Mouse (Mus musculus): ENCODE results near the gene Fam47c.

Gene Fam47c

DNA sequence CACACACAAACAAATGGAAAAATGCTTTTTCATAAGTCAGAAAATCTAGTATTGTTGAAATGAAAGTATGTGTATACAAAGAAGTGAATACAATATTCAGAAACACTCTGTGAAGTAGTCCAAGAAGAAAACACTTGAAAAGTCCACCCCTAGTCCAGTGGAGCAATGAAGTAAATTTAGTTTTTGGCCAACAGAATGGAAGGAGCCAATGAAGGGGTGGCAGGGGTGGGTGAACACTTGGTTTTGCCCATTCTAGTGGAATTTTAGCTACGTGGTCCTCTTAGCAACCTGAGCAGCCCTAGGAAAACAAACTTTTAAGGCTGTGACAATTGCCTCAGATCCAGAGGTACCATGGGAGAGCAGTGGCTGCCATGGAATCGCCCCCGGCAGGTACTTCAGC, at the start of gene Fam47c:
Gene Fam47c, plus strand, starts transcription at position 301 of the 400 bp plus-strand sequence.
- no peak for DNase-seq

DNA sequence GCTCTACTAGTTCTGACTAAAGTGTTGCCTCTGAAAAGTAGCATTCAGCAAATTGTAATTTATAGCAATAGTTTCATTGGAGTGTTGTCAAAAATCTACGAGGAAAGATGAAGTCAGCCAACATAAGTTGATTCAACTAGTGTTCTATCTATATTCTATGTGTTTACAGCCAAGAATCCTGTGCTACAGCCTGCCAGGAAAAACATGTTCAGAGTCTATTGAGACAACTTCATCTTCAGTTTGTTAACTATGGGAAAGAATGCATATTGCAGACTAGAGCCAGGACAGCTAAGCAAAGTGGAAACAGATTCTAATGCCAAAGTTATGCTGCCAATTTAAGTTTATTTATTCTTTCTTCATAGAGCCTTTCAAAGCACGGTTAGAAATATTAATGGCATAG, 31.8 kb downstream of the Fam47c start:
- DNase-seq = no peak

DNA sequence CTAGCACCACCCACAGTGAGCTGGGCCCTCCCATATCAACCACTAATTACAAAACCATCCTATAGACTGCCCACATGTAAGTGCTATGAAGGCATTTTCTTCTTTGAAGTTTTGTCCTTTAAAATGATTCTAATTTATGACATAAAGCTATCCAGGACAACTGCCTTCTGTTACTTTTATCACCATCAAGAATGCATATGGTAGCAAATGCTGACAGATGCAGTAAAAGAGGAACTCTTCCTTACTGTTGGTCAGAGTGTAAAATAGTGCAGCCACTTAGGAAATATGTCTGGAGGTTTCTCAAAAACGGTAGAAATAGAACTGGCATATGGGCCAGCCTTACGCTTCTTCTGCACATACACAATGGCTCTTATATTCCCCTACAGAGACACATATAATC, 39.5 kb downstream of the Fam47c start:
- DNase-seq = no peak

Measured in retina, postnatal 1 day (tissue).